Mouse (Mus musculus): ENCODE measurements around the gene Gskip. TPM values are rescaled to one million over a fixed set of nuclear protein-coding genes. Genes with fewer than 3 reads are reported as not detected.
A peak's percentile ranks its signal among the peaks of the same experiment; 100 is the strongest.

Gskip gene
- total RNA-seq, 2 experiments from 2014 or later = 4.7 to 6.7 TPM

- H3K4me3 ChIP-seq = no peak overlapping the region
- DNase-seq = peak; percentile 36
- no peak for TF ChIP-seq CTCF (IDR thresholded peaks at IDR 0.05)
- H3K27ac ChIP-seq = peak overlapping the region; percentile 2; the same call in 1 of the 2 replicates
- intact Hi-C loops (cut with DNase I) = loop anchor here (5.0 to 10.0 kb wide), 2 partner anchors 33 to 325 kb away; partner anchors contain the start of gene Vrk1
These were observed 4.8 kb downstream of the Gskip start for GRCm38 (mm10) chr12:105689435-105689834.

GRCm38 (mm10) chr12:105694021-105694420 lies 9.4 kb downstream of the Gskip start:
- Histone ChIP-seq H3K27ac (no peak overlapping the region), H3K4me3 (no peak overlapping the region)
- intact Hi-C loops (cut with DNase I) = no loop called here
- peak; percentile 34 for DNase-seq
- no peak for TF ChIP-seq CTCF (IDR thresholded peaks at IDR 0.05)

GRCm38 (mm10) chr12:105695848-105696247 lies 11.2 kb downstream of the Gskip start:
- intact Hi-C loops (cut with DNase I) = no loop called here
- H3K27ac ChIP-seq = no peak overlapping the region
- TF ChIP-seq CTCF (IDR thresholded peaks at IDR 0.05) = no peak
- no peak for DNase-seq
- no peak overlapping the region for H3K4me3 ChIP-seq

GRCm38 (mm10) chr12:105697104-105697780 lies 12.6 kb downstream of the Gskip start:
- TF ChIP-seq CTCF (IDR thresholded peaks at IDR 0.05) = no peak
- intact Hi-C loops (cut with DNase I) = no loop called here
- Histone ChIP-seq H3K27ac (no peak overlapping the region), H3K4me3 (no peak overlapping the region)
- DNase-seq = no peak

GRCm38 (mm10) chr12:105700433-105700832 lies 15.8 kb downstream of the Gskip start:
- no peak for TF ChIP-seq CTCF (IDR thresholded peaks at IDR 0.05)
- Histone ChIP-seq H3K27ac (no peak overlapping the region), H3K4me3 (no peak overlapping the region)
- DNase-seq = no peak
- intact Hi-C loops (cut with DNase I) = no loop called here

GRCm38 (mm10) chr12:105705799-105706487 lies 21.3 kb downstream of the Gskip start, which contains the start of gene Ak7:
Ak7 (plus strand) TSS chr12:105705976.
- peak; percentile 84 for DNase-seq
- peak within 1 kb of the TSS; percentile 26; the same call in 1 of the 2 replicates for H3K4me3 ChIP-seq

GRCm38 (mm10) chr12:105718616-105719015 lies 34.0 kb downstream of the Gskip start:
- TF ChIP-seq CTCF (IDR thresholded peaks at IDR 0.05) = no peak
- peak; percentile 35 for DNase-seq
- intact Hi-C loops (cut with DNase I) = no loop called here
- H3K27ac ChIP-seq = no peak overlapping the region
- peak overlapping the region; percentile 52 for H3K4me3 ChIP-seq

More at GRCm38 (mm10) chr12:105705799-105706487, 21.3 kb downstream of the Gskip start, which contains the start of gene Ak7:
- no peak within 1 kb of the TSS for H3K27ac ChIP-seq
- intact Hi-C loops (cut with DNase I) = no loop called here
- TF ChIP-seq CTCF (IDR thresholded peaks at IDR 0.05) = no peak

GRCm38 (mm10) chr12:105720196-105720595 lies 35.6 kb downstream of the Gskip start:
- intact Hi-C loops (cut with DNase I) = loop anchor here (5.0 kb wide), 1 partner anchor 33 kb away; the partner anchor contains the start of gene Atg2b
- no peak overlapping the region for H3K27ac ChIP-seq
- DNase-seq = no peak
- TF ChIP-seq CTCF (IDR thresholded peaks at IDR 0.05) = no peak
- no peak overlapping the region for H3K4me3 ChIP-seq

- DNase-seq = no peak
These were observed 37.0 kb downstream of the Gskip start for GRCm38 (mm10) chr12:105721452-105722132.

GRCm38 (mm10) chr12:105722657-105723056 lies 38.0 kb downstream of the Gskip start:
- H3K4me3 ChIP-seq = no peak overlapping the region
- no peak overlapping the region for H3K27ac ChIP-seq
- peak; percentile 75 for TF ChIP-seq CTCF (IDR thresholded peaks at IDR 0.05)
- no peak for DNase-seq
- intact Hi-C loops (cut with DNase I) = loop anchor here (5.0 kb wide), 1 partner anchor 35 kb away; the partner anchor contains the start of gene Atg2b

More at GRCm38 (mm10) chr12:105721452-105722132, 37.0 kb downstream of the Gskip start:
- no peak for TF ChIP-seq CTCF (IDR thresholded peaks at IDR 0.05)
- H3K27ac ChIP-seq = no peak overlapping the region
- no peak overlapping the region for H3K4me3 ChIP-seq
- intact Hi-C loops (cut with DNase I) = loop anchor here (5.0 kb wide), 1 partner anchor 34 kb away; the partner anchor contains the start of gene Atg2b

- no peak for TF ChIP-seq CTCF (IDR thresholded peaks at IDR 0.05)
- no peak for DNase-seq
- intact Hi-C loops (cut with DNase I) = loop anchor here (5.0 kb wide), 2 partner anchors 37 to 227 kb away; partner anchors contain the start of gene Atg2b
- Histone ChIP-seq H3K27ac (no peak overlapping the region), H3K4me3 (no peak overlapping the region)
These were observed 40.0 kb downstream of the Gskip start for GRCm38 (mm10) chr12:105724616-105725015.

GRCm38 (mm10) chr12:105725736-105726135 lies 41.1 kb downstream of the Gskip start:
- TF ChIP-seq CTCF (IDR thresholded peaks at IDR 0.05) = no peak
- DNase-seq = no peak
- Histone ChIP-seq H3K27ac (no peak overlapping the region), H3K4me3 (no peak overlapping the region)
- intact Hi-C loops (cut with DNase I) = loop anchor here (5.0 kb wide), 1 partner anchor 228 kb away; no protein-coding TSS in a partner anchor

All from gastrocnemius, adult 2 months (tissue).